Mouse (Mus musculus) B cell, adult 2 months (primary cell): ENCODE measurements around the gene Slc45a2.

Experiments
- DNase-seq, 2 experiments: peaks; one replicate each; pipeline ENCODE4 v3.0.0; 2022

Slc45a2 gene

GRCm38 (mm10) chr15:11004646-11005045 is 4.1 kb downstream of the Slc45a2 start:
- DNase-seq, result no peak

DNA sequence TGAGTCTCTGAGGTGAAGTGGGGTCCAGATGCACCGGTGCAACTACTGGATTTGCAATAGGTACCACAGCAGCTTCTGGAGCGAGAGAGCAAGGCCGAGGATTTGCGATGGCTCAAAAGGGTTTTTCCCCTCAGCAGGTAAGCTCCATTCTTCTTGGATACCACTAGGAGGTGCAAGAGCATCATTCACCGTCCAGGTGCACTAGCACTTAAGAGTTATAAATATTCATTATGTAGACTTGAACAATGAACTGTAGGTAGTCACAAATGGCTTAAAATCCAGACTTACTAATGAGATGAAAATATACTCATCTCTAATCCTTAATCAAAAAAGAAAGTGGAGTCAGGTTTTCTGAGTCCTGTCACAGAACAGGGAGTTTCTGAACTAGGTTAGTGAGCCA is 8.2 kb downstream of the Slc45a2 start:
- DNase-seq, result no peak

- no peak for DNase-seq
Measured at GRCm38 (mm10) chr15:11010976-11011548, 10.5 kb downstream of the Slc45a2 start.

GRCm38 (mm10) chr15:11014931-11015330 is 14.4 kb downstream of the Slc45a2 start:
- no peak for DNase-seq

- DNase-seq, result no peak
Measured at GRCm38 (mm10) chr15:11026801-11027561, 26.5 kb downstream of the Slc45a2 start.

DNA sequence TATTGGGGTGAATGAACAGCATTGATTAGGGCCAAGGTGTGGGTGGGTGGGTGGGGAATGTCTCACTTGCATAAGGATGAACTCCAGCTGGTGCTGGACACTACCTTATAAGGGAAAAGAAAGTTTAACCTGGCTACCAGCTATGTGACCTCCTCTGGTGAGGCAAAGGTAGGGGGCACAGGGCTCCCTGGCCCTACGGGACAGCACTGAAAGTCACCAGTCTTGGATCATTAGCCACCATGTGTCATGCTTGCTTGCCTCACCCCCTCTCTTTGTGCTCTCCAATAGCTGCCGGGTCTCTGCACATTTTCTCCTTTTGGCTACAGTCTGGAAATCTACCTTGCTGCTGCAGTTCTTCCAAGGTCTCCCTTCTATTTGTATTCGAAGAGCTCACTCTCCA is 29.7 kb downstream of the Slc45a2 start:
- DNase-seq, result no peak

- DNase-seq, result no peak
Measured at GRCm38 (mm10) chr15:11035947-11036474, 35.5 kb downstream of the Slc45a2 start.

DNA sequence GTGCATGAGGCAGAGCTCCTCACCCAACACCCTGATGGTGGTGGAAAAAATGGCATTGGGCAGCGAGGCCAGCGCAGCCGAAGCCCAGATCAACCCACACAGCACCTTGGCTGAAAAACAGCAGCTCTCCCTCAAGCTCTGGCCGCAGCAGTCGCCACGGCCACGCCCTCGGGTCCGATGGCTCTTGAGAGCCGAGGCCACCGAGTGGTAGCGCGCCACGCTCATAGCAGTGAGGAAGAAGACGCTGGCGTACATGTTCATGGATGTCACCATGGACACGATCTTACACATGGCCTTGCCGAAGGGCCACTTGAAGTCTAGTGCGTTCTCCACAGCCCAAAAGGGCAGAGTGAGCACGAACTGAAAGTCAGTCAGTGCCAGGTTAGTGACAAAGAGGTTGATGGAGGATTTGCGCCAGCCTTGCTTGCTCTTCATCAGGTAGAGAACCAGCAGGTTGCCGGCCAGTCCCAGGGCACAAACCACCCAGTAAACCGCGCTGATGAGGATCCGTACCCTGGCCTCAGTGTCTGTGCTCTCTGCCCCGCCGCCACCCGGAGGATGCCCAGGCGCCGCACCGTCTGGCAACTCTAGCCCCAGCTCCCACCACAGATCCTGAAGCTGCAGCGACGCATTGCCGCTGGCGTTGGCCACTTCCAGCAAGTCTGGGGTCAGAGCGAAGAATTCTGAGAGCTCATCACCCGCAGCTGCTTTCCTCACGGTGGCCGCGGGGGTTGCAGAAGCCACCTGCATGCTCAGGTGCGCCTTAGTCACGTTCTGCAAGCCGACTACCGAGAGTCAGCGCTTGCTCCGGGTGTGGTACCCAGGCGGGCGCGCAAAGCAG is 36.2 kb downstream of the Slc45a2 start:
- DNase-seq, result no peak

GRCm38 (mm10) chr15:11037376-11037695 is 36.8 kb downstream of the Slc45a2 start:
- DNase-seq, result no peak

DNA sequence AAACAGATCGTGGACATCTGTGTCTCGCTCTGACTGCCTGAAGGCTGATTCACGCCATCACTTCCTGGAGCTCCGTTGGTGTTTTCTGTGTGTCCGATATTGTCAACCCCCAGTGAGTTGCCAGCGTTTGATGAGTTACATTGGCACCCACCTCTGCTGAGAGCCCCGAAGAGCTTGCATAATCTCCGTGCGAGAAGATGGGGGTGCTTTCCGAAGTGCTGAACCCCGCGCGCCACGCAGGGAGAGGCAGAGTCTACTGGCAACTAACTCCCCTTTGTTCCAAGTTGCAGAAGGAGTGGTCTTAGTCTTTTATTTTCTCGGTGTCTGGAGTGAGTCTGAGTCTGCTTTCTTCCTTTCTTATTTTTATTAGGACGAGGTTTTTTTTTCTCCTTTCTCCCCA is 37.2 kb downstream of the Slc45a2 start, which contains the start of gene Rxfp3:
Gene Rxfp3 (minus strand): TSS at position 281 of the 400 bp plus-strand sequence.
- no peak for DNase-seq

- DNase-seq, result peak; percentile 20 to 30
Measured at GRCm38 (mm10) chr15:11038476-11038875, 38.0 kb downstream of the Slc45a2 start.

DNA sequence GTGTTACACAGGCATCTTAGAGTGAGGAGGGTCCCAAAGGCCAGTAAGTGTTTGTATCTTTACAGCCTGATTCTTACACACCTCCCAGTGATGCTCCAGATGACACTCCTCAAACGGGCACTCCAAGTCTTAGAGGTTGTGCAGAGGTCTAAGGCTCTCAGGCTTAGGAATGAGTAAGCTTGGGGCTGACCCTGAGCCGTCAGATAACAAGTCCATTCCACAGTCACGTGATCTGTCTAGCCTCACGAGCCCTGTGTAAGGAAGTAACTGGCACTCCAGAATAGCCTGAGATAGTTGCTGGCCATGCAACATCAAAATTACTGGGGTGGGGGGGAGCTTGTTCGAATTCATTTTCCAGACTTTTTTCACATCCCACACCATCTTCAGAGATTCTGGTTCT is 39.5 kb downstream of the Slc45a2 start:
- DNase-seq, result no peak

GRCm38 (mm10) chr15:11041229-11041628 is 40.7 kb downstream of the Slc45a2 start:
- no peak for DNase-seq

DNA sequence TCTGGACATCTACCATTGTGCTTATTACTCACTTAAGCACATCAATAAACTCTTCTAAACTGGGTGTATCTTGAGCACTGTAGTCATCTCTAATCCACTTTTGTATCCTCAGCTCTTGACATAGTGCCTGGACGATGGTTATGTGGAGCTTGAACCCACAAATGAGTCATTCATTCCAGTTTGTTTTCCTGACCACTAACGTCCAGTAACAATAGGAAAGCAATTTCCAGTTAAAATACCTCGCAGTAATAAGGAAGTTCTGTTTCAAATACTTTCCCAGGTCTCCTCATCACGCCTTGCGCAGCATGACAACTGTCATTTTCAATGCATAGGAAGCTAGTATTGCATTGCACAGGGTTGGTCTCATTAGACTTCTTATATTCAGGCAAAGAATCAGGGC is 42.3 kb downstream of the Slc45a2 start:
- no peak for DNase-seq

DNA sequence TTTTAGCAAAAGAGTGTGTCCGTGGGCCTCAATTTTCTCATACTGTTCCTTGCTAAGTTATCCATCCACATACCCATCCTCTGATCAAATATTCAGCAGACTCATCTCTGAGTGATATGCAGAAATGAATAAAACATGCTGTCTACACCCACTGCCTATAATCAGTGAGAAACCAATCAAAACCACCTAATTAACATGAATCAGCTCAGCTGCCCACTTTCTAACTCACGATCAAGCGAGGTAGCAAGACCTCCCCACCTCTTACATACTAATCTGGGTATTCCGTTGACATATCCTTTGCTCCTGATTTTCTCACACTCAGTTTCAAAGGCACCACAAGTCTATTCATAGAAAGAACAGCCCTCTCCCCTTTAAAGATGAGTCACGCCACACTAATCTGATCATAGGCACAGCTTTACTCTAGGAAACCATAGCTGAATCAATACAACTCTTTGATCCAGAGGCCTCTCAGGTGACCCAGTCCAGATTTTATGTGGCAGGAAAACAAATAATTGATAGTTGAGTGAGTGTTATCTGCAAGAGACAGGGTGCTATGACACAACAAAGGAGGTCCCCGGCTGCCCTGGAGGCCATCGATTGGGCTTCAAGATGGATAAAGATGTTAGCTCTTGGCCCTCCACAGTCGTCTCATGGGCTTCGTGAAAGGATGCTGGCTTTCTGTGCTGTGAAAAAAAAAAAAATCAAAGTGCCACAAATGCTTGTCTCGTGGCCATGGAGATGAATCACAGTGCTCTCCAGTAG is 53.3 kb downstream of the Slc45a2 start:
- no peak for DNase-seq

DNA sequence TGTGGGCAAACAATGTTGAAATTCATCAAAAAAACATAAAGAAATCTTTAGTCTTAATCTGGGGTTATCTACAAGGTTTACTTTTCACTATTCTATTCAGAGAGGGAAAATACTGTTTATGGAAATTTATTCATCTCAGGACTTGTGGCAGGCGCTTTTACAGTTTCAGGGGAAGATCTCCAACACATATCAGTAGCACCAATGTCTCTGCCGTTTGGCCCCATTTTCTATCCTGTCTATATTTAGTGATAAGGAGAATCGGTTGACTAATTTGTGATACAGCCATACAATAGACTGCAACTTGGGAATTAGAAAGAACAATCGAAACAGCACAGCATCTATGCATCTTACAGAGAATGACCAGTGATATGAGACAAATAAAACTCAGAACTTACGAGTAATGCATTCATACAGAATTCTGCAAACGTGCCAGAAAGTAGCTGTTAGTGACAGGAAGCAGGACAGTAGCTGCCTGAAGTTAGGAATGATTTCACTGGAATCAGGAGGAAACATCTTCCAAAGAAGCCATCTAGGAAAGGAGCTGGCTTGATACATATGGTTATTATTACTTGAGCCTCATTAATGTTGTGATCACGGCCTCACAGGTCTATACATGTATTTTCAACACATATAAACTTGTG is 54.0 kb downstream of the Slc45a2 start:
- DNase-seq, result no peak

DNA sequence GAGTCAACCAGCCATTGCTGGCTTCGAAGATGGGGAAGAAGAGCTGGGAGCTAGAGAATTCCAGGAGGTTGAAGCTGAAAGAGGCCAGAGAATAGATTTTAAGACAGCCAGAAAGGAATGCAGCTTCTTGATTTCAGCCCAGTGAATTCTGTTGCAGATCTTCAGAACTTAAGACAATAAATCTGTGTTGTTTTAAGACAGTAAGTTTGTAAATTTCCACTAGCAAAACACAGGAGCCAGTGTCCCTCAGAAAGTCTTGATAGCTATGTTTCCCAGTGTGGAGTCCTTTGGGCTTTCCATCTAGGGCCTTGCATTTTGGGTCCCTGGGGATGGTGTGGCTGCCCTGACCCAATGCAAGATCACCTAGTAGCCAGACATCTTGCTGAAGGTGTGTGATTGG is 62.4 kb downstream of the Slc45a2 start:
- no peak for DNase-seq

DNA sequence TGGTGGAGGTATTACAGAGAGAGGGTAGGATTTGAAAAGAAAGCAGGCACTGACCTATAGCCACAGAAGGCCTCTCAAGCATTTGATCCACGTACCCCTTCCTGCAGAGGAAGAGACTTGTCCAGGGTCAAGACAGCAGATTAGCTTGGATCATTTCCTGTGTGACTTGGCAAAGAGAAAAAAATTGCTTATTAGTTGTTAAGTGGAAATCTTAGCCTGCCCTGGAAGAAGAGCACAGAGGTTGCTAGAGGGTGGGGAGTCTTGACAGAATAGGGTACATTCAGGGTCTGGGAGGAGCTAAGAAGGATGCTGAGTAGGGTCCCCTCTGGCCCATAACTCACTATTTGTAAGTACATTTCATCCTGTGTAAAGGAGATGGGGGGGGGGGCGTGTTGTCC is 63.6 kb downstream of the Slc45a2 start:
- no peak for DNase-seq

DNA sequence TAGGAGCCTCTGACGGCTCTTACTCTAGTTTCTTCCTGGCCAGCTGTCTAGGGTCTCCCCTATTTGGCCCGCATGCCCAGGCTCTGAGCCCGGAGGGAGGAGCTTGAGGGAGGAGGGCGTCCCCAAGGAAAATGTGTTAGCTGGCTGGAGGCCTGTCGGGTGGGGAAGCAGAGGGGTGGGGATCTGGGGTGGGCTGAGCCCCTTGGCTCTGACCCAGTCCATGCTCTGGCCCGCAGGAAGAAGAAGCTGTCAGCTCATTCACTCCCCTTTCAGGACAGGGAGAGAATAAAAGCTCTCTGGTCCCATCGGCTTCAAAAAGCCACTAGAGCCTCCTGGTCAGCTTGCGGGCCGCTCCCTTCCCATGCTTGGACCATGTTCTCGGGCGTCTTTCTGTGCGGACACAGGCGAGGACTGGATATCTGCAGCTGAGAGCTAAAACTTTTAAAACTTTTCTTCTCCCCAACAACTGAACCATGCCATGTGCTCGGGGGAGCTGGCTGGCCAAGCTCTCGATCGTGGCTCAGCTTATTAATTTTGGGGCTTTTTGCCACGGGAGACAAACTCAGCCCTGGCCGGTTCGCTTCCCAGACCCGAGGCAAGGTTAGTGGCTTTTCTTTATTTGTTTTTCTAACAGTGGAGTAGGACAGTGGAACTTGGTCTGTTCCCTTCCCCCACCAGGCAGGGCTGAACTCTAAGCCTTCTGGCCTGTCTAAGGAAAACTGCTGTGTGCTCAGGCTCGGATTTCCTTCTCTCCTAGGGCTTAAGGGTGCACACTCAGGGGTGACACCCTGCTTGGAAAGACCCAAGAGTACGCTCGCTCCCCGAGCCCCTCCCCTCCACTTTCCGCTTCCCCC is 64.3 kb downstream of the Slc45a2 start, which contains the start of gene Adamts12:
Gene Adamts12 (plus strand): TSS at position 233 of the 854 bp plus-strand sequence.
- DNase-seq, result no peak

DNA sequence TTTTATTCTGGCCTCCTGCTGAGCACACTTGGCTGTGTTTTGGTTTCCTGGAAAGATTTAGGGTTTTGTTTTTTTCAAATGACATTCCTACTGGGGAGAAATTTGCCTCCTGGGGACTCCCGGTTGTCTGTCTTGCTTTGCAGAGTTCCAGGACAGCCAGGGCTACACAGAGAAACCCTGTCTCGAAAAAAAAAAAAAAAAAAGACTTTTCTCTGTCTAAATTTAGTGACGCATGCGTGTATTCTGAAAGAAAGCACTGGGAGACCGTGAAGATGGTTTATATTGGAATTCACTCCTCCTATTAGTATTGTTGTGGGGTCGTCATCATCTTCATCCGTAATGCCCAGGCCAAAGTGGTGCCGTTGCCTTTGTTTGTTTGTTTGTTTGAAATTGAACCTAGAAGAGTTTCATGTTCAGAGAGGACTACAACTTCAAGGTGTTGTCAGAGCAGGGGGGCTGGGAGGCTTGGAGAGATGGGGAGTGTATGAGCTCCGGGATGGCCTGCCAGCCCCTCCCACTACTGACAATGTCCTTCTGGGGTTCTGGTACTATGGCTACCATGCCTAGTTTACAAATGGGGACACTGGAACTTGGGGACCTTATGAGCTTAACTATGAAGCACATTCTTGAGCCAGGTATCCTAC is 65.1 kb downstream of the Slc45a2 start:
- DNase-seq, result no peak

- DNase-seq, result no peak
Measured at GRCm38 (mm10) chr15:11066299-11066698, 65.8 kb downstream of the Slc45a2 start.
